8 mouse cellular contexts compared by ENCODE assay signal in the genomic region with DNA sequence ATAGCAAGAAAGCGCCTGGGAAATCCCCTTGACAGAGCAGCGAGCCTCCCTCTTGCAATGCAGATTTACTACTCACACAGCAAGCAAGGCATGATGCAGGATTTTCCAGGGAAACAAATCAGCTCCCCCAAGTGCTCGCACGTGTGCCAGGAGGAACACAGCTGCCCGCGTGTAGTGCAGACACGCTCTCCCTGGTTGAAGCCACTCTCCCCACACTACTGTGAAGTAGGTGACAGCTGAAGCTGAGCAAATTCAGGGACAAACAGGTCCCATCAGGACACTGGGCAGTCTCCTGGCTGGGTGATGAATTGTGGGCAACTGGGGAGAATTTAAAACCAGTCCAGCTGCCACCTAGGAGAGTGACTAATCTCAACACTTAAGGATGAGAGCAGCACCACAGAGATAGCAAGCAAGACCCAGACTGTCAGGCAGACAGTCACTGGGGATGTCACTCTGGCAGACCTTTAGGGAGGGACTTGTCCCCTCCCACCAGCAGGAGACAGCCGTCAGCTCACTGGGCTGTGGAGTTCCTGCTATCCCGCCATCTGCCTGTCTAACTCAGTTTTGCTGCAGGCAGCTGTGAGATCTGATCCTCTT. TPM values are rescaled to one million over a fixed set of nuclear protein-coding genes. Genes with fewer than 3 reads are reported as not detected.
DNase-seq lines count a peak whose midpoint lies in the region; TF ChIP-seq lines count a peak whose summit lies in the region.

No protein-coding gene starts in this region.

- no peak overlapping the region for H3K4me3 ChIP-seq in lung, adult 2 months (replicated peaks; ENCODE audit: extremely low read depth, low read depth, low read length)

- no peak for TF ChIP-seq POLR2A in lung, adult 2 months (IDR thresholded peaks at IDR 0.05; ENCODE audit: borderline replicate concordance, extremely low read depth, low read depth, low read length)

- WGBS in lung, adult 2 months: 34% methylated on average over 9 of the region's 9 CpGs

- no peak for TF ChIP-seq CTCF in lung, adult 2 months (IDR thresholded peaks at IDR 0.05; ENCODE audit: insufficient read depth, low read length)

- DNase-seq in adrenal gland, postnatal 14 days: peak; percentile 11
- no peak for DNase-seq in adrenal gland, postnatal 36 days
- DNase-seq in lung, postnatal 10 days: peak; percentile 28
- DNase-seq in lung, adult 2 months: no peak
- peak; percentile 61 for DNase-seq in mesoderm, embryonic 11.5 days (ENCODE audit: low read depth, low spot score)
- no peak for DNase-seq in spleen, postnatal 36 days (ENCODE audit: low spot score in 2 of 2)
- DNase-seq in natural killer cell, adult 2 months (ENCODE audit: low spot score in 2 of 2): no peak
- DNase-seq in cerebellum, adult 9-11 months: no peak

- no peaks in the 10 kb centered on the region for H3K4me1 ChIP-seq in lung, adult 2 months (ENCODE audit: control insufficient read depth, insufficient read depth, low read length)

RNA-seq across cellular contexts. Expression of a gene that starts 6.6 kb away (rescaled TPM):
- total RNA-seq in adrenal gland, postnatal 14 days (2021): 1.0 and 2.4 TPM in 2 replicates
- total RNA-seq in adrenal gland, postnatal 36 days (2021): 1 to 10 TPM in 1 of 2 experiments, under 1 TPM in 1; 0.43 to 1.3 TPM
- 6.2 and 7.8 TPM in 2 replicates for polyA plus RNA-seq in lung, adult 2 months (2012; rRNA removed)

Comparison
In these comparisons a context has a peak if more than half of its experiments do, and no peak if none do; other contexts are left out.
1. DNase-seq: peak in adrenal gland, postnatal 14 days (single experiment), lung, postnatal 10 days (single experiment) and mesoderm, embryonic 11.5 days (single experiment); none in adrenal gland, postnatal 36 days (0 of 2), lung, adult 2 months (single experiment), spleen, postnatal 36 days (0 of 2), natural killer cell, adult 2 months (0 of 2) and cerebellum, adult 9-11 months (single experiment).